Mouse (Mus musculus) lung, postnatal 0 days (tissue): ENCODE results near the gene St6galnac5.

Experiments used
- CTCF ChIP-seq: IDR thresholded peaks from 2 replicates; pipeline ENCODE4 v1.5.1; 2016; ENCODE audit warnings: antibody characterized with exemption, mild to moderate bottlenecking
- EP300 ChIP-seq: IDR thresholded peaks from 2 replicates; pipeline ENCODE4 v1.6.1; 2016; ENCODE audit warnings: antibody characterized with exemption, mild to moderate bottlenecking, control low read depth

- no peak for TF ChIP-seq EP300
- TF ChIP-seq CTCF, result no peak
Measured at GRCm38 (mm10) chr3:152925364-152925763, 56.7 kb downstream of the St6galnac5 start.
